Mouse (Mus musculus) frontal cortex, adult 2 months (tissue): Measurements from ENCODE around the gene Fanci. TPM values are rescaled to one million over a fixed set of nuclear protein-coding genes. Genes with fewer than 3 reads are reported as not detected.

Experiments used
- DNase-seq, 2 experiments: peaks; one replicate each; pipeline ENCODE4 v3.0.0; 2022; ENCODE audit warnings: low spot score in 1 of 2; ENCODE audit errors: extremely low spot score in 1 of 2
- polyA plus RNA-seq: library from polyadenylated mRNA; depleted of rRNA; stranded (reverse); fragments of >200 nt; gene quantifications from 2 replicates; pipeline ENCODE4 v1.2.3, GENCODE M21; 2012; rRNA removed

Gene Fanci
- polyA plus RNA-seq, 1 experiment = 0.46 TPM

DNA sequence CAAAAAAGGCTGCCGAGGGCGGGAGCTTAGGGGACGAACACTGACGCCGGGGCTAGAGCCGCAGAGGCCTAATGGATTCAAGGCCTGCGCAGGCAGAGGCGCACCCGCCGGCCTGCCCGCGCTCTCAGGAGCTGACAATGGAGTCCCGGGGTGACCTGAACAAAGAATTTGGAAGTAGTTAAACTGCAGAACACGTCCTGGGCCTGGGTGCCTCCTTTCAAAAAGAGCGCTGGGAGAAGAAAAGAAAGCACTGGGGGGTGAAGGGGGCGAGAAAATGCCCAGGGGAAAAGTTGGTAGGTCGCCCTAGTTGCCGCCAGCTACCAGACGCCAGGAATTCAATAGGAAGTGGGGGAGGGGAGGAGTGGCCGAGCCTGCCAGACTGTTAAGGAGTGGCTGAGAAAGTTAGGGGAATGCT is 106.0 kb downstream of the Fanci start:
- no peak for DNase-seq

GRCm38 (mm10) chr7:79498356-79498755 is 106.6 kb downstream of the Fanci start:
- DNase-seq = no peak

GRCm38 (mm10) chr7:79498965-79499595 is 107.4 kb downstream of the Fanci start:
- DNase-seq = no peak

Other genes with a start within 250 kb of the Fanci start
- 273 and 340 TPM in 2 replicates for gene Mfge8, start 242.9 kb upstream of the Fanci start, polyA plus RNA-seq
- 38.6 and 39.2 TPM in 2 replicates for gene Abhd2, start 118.7 kb upstream of the Fanci start, polyA plus RNA-seq
- gene Rlbp1, start 4.9 kb upstream of the Fanci start, polyA plus RNA-seq = 31.3 and 42.4 TPM in 2 replicates
- 73.0 and 84.6 TPM in 2 replicates for gene Polg, start 74.4 kb downstream of the Fanci start, polyA plus RNA-seq
- gene Rhcg, start 225.7 kb downstream of the Fanci start, polyA plus RNA-seq = 4.6 and 5.5 TPM in 2 replicates